Mouse (Mus musculus): ENCODE data around the gene E130309D02Rik.
A peak's percentile ranks its signal among the peaks of the same experiment; 100 is the strongest.

The E130309D02Rik gene

GRCm38 (mm10) chr5:143269363-143270150 lies 45.6 kb downstream of the E130309D02Rik start, which contains the start of gene Zfp316:
Gene Zfp316, minus strand, starts transcription at chr5:143270022.
- peak; percentile 61 for DNase-seq (ENCODE audit: low read depth, low spot score)

GRCm38 (mm10) chr5:143268985-143269362 lies 46.2 kb downstream of the E130309D02Rik start:
- no peak for DNase-seq (ENCODE audit: low read depth, low spot score)

GRCm38 (mm10) chr5:143266794-143267193 lies 48.4 kb downstream of the E130309D02Rik start:
- no peak for DNase-seq (ENCODE audit: low read depth, low spot score)

GRCm38 (mm10) chr5:143265409-143265808 lies 49.8 kb downstream of the E130309D02Rik start:
- DNase-seq (ENCODE audit: low read depth, low spot score) = no peak

- DNase-seq (ENCODE audit: low read depth, low spot score) = no peak
Measured at GRCm38 (mm10) chr5:143264689-143265088, 50.5 kb downstream of the E130309D02Rik start.

- DNase-seq (ENCODE audit: low read depth, low spot score) = no peak
Measured at GRCm38 (mm10) chr5:143261636-143262035, 53.5 kb downstream of the E130309D02Rik start.

- DNase-seq (ENCODE audit: low read depth, low spot score) = no peak
Measured at GRCm38 (mm10) chr5:143255802-143256201, 59.4 kb downstream of the E130309D02Rik start.

- no peak for DNase-seq (ENCODE audit: low read depth, low spot score)
Measured at GRCm38 (mm10) chr5:143255131-143255519, 60.0 kb downstream of the E130309D02Rik start.

GRCm38 (mm10) chr5:143254487-143255130 lies 60.6 kb downstream of the E130309D02Rik start:
- no peak for DNase-seq (ENCODE audit: low read depth, low spot score)

GRCm38 (mm10) chr5:143253881-143254486 lies 61.2 kb downstream of the E130309D02Rik start:
- DNase-seq (ENCODE audit: low read depth, low spot score) = no peak

GRCm38 (mm10) chr5:143253186-143253880 lies 61.8 kb downstream of the E130309D02Rik start:
- peak; percentile 19 for DNase-seq (ENCODE audit: low read depth, low spot score)

- DNase-seq (ENCODE audit: low read depth, low spot score) = no peak
Measured at GRCm38 (mm10) chr5:143252791-143253185, 62.4 kb downstream of the E130309D02Rik start.

GRCm38 (mm10) chr5:143252039-143252438 lies 63.1 kb downstream of the E130309D02Rik start:
- DNase-seq (ENCODE audit: low read depth, low spot score) = no peak

All from CD4-positive, CD25-positive, alpha-beta regulatory T cell, adult 2 months (primary cell).